10 mouse cellular contexts compared by ENCODE assay signal in genomic region chr7:6784340-6785073, GRCm38 (mm10). TPM values are rescaled to one million over a fixed set of nuclear protein-coding genes. Genes with fewer than 3 reads are reported as not detected.
DNase-seq lines count a peak whose midpoint lies in the region; ATAC-seq and TF ChIP-seq lines count a peak whose summit lies in the region.
"Had no signal": no experiment of that assay in that cellular context is flagged by ENCODE, and none has a peak within 500 bp of the region (broad histone marks: within the 10 kb centered on the region; RNA-seq: fewer than 3 reads in every experiment).

No protein-coding gene starts in this region.

- 0 out of 2 replicates have a peak overlapping the region, but pooled peaks have one; percentile 17 for H3K27ac ChIP-seq in hindbrain, embryonic 15.5 days (replicated peaks)
- H3K27ac ChIP-seq in midbrain, embryonic 11.5 days (ENCODE audit: low read depth, low read length): no peak overlapping the region

- POLR2A ChIA-PET in Patski (lab: Charles Lee): no interaction called here

- no peak for TF ChIP-seq CTCF in Patski (IDR thresholded peaks at IDR 0.05)

- ATAC-seq in Patski: peak; percentile 61
- no peak for ATAC-seq in hindbrain, embryonic 15.5 days (ENCODE audit: low FRiP score, low read depth)
- peak; percentile 59 for ATAC-seq in midbrain, embryonic 11.5 days (ENCODE audit: low FRiP score)
- ATAC-seq in megakaryocyte, adult 5-6 weeks (ENCODE audit: poor library complexity, severe bottlenecking): no peak

- no peaks in the 10 kb centered on the region for H3K27me3 ChIP-seq in Patski
- no peaks in the 10 kb centered on the region for H3K27me3 ChIP-seq in hindbrain, embryonic 15.5 days
- H3K27me3 ChIP-seq in midbrain, embryonic 11.5 days (ENCODE audit: control insufficient read depth, insufficient read depth, low read length): no peaks in the 10 kb centered on the region

- H3K4me2 ChIP-seq in hindbrain, embryonic 15.5 days: no peak overlapping the region
- no peak overlapping the region for H3K4me2 ChIP-seq in midbrain, embryonic 11.5 days

- 44% methylated on average over 8 of the region's 8 CpGs for WGBS in hindbrain, embryonic 15.5 days
- 24% methylated on average over 8 of the region's 8 CpGs for WGBS in midbrain, embryonic 11.5 days

- no peaks in the 10 kb centered on the region for H3K9me3 ChIP-seq in hindbrain, embryonic 15.5 days
- no peaks in the 10 kb centered on the region for H3K9me3 ChIP-seq in midbrain, embryonic 11.5 days (ENCODE audit: control insufficient read depth, low read length)

- peaks cover 15% of the 10 kb centered on the region for H3K4me1 ChIP-seq in hindbrain, embryonic 15.5 days (replicated peaks)
- peaks cover 6% of the 10 kb centered on the region; the same call in 1 of the 2 replicates for H3K4me1 ChIP-seq in midbrain, embryonic 11.5 days (ENCODE audit: control insufficient read depth, insufficient read depth, low read length)

- intact Hi-C loops in gastrocnemius, postnatal 14 days (cut with DNase I; ENCODE audit: low total_unique reads): no loop called here

- H3K36me3 ChIP-seq in hindbrain, embryonic 15.5 days: no peaks in the 10 kb centered on the region
- H3K36me3 ChIP-seq in midbrain, embryonic 11.5 days (ENCODE audit: control insufficient read depth, insufficient read depth, low read length): no peaks in the 10 kb centered on the region

- H3K4me3 ChIP-seq in hindbrain, embryonic 15.5 days: no peak overlapping the region
- H3K4me3 ChIP-seq in midbrain, embryonic 11.5 days (ENCODE audit: low read depth, low read length): no peak overlapping the region

- H3K9ac ChIP-seq in hindbrain, embryonic 15.5 days: no peak overlapping the region
- H3K9ac ChIP-seq in midbrain, embryonic 11.5 days (ENCODE audit: low read length): no peak overlapping the region

- in situ Hi-C loops in Patski (cut with MboI; ENCODE audit: low pct_unique_long_range_greater_than_20kb): no loop called here

- peak; percentile 39 for DNase-seq in gastrocnemius, postnatal 14 days
- no peak for DNase-seq in gastrocnemius, postnatal 10 days
- no peak for DNase-seq in Patski (ENCODE audit: low read depth, low spot score)
- peak; percentile 87 for DNase-seq in midbrain, embryonic 11.5 days (ENCODE audit: low spot score, missing footprints)
- DNase-seq in adrenal gland, postnatal 14 days: no peak
- DNase-seq in cerebellum, adult 11 months: no peak
- DNase-seq: adrenal gland, postnatal 25 days; gastrocnemius, postnatal 36 days had no signal

- CTCF ChIA-PET in Patski (lab: Charles Lee): interaction anchor here (1.3 to 1.5 kb wide), 2 partner anchors 12 to 38 kb away, joined by 4 read pairs; no protein-coding TSS in a partner anchor

RNA-seq across cellular contexts. Expression of gene Usp29, which starts 54.1 kb away (rescaled TPM):
- 1 to 10 TPM; 1.8 to 2.0 TPM for total RNA-seq in gastrocnemius, postnatal 14 days (2021)
- 1 to 10 TPM; 5.9 to 6.5 TPM for total RNA-seq in gastrocnemius, postnatal 10 days (2021)
- polyA plus RNA-seq in Patski (2021): 4.3 TPM
- 28.3 and 30.2 TPM in 2 replicates for polyA plus RNA-seq in hindbrain, embryonic 15.5 days (2015; fragmentation: Nextera tagmentation; extraction: Ambion mirVana)
- 10.2 and 10.7 TPM in 2 replicates for polyA plus RNA-seq in midbrain, embryonic 11.5 days (2014; fragmentation: Nextera tagmentation; extraction: Ambion mirVana)
- total RNA-seq in megakaryocyte, adult 5-6 weeks (2015): not detected in 2 replicates
- not detected in 2 replicates for total RNA-seq in megakaryocyte, adult 5-6 weeks (2017)
- 2.3 and 2.7 TPM in 2 replicates for total RNA-seq in adrenal gland, postnatal 14 days (2021)

RNA-seq across cellular contexts. Expression of gene Peg3, which starts 54.3 kb away (rescaled TPM):
- total RNA-seq in gastrocnemius, postnatal 14 days (2021): 10 to 100 TPM; 75.6 to 83.0 TPM
- 100 to 1,000 TPM; 160 to 196 TPM for total RNA-seq in gastrocnemius, postnatal 10 days (2021)
- 90.8 TPM for polyA plus RNA-seq in Patski (2021)
- polyA plus RNA-seq in hindbrain, embryonic 15.5 days (2015; fragmentation: Nextera tagmentation; extraction: Ambion mirVana): 90.4 and 93.6 TPM in 2 replicates
- polyA plus RNA-seq in midbrain, embryonic 11.5 days (2014; fragmentation: Nextera tagmentation; extraction: Ambion mirVana): 85.3 and 90.1 TPM in 2 replicates
- 0.09 TPM in 1 of 2 replicates, not detected in the other for total RNA-seq in megakaryocyte, adult 5-6 weeks (2015)
- under 0.01 TPM in 1 of 2 replicates, not detected in the other for total RNA-seq in megakaryocyte, adult 5-6 weeks (2017)
- 62.7 and 74.1 TPM in 2 replicates for total RNA-seq in adrenal gland, postnatal 14 days (2021)

Comparison
In these comparisons a context has a peak if more than half of its experiments do, and no peak if none do; other contexts are left out.
1. DNase-seq: peak in gastrocnemius, postnatal 14 days (single experiment) and midbrain, embryonic 11.5 days (single experiment); none in gastrocnemius, postnatal 10 days (single experiment), Patski (single experiment), adrenal gland, postnatal 14 days (single experiment) and cerebellum, adult 11 months (single experiment).
2. ATAC-seq: peak in Patski (single experiment) and midbrain, embryonic 11.5 days (single experiment); none in hindbrain, embryonic 15.5 days (single experiment) and megakaryocyte, adult 5-6 weeks (single experiment).
3. RNA of gene Peg3, which starts 54.3 kb away (total RNA-seq): 160 to 196 TPM in gastrocnemius, postnatal 10 days, 75.6 to 83.0 TPM in gastrocnemius, postnatal 14 days and 62.7 to 74.1 TPM in adrenal gland, postnatal 14 days; under 0.01 to 0.09 TPM in megakaryocyte, adult 5-6 weeks; every median in the first group is over 10 times any median in the second.